Mouse (Mus musculus) left cerebral cortex, postnatal 4 days (tissue): ENCODE data around the gene Urad. TPM values are rescaled to one million over a fixed set of nuclear protein-coding genes. Genes with fewer than 3 reads are reported as not detected.

Experiments used
- DNase-seq: peaks from one replicate; pipeline ENCODE4 v3.0.0-alpha.2; 2022
- intact Hi-C: fragments of 180-260 bp; cut with DNase I; formaldehyde crosslinking; loops from one replicate; pipeline ENCODE4 v1.15.1; 2025
- total RNA-seq, 2 experiments: library from RNA; stranded (reverse); gene quantifications; 2 replicates each; pipeline ENCODE4 v1.2.3; 2021

The Urad gene
- total RNA-seq, 2 experiments from 2014 or later: not detected

- DNase-seq: no peak
- intact Hi-C loops: loop anchor here (10.0 kb wide), 1 partner anchor 517 kb away; no protein-coding TSS in a partner anchor
These were observed 5.4 kb upstream of the Urad start for GRCm38 (mm10) chr5:147327636-147328035.

GRCm38 (mm10) chr5:147325931-147326330 lies 3.7 kb upstream of the Urad start:
- DNase-seq: no peak
- intact Hi-C loops: loop anchor here (10.0 kb wide), 1 partner anchor 519 kb away; no protein-coding TSS in a partner anchor

- DNase-seq: peak; percentile 76
- intact Hi-C loops: loop anchor here (10.0 kb wide), 1 partner anchor 521 kb away; no protein-coding TSS in a partner anchor
These were observed 1.1 kb upstream of the Urad start for GRCm38 (mm10) chr5:147323237-147323917.

- no peak for DNase-seq
- intact Hi-C loops: loop anchor here (2.0 to 10.0 kb wide), 2 partner anchors 405 to 525 kb away; no protein-coding TSS in a partner anchor
These were observed 2.6 kb downstream of the Urad start for GRCm38 (mm10) chr5:147319653-147320052.

- intact Hi-C loops: loop anchor here (2.0 kb wide), 1 partner anchor 403 kb away; no protein-coding TSS in a partner anchor
- no peak for DNase-seq
These were observed 4.2 kb downstream of the Urad start for GRCm38 (mm10) chr5:147317991-147318390.

- intact Hi-C loops: no loop called here
- no peak for DNase-seq
These were observed 4.9 kb downstream of the Urad start for GRCm38 (mm10) chr5:147317321-147317720.

GRCm38 (mm10) chr5:147315432-147316075 lies 6.7 kb downstream of the Urad start:
- intact Hi-C loops: no loop called here
- DNase-seq: no peak

GRCm38 (mm10) chr5:147314646-147315431 lies 7.4 kb downstream of the Urad start:
- intact Hi-C loops: no loop called here
- DNase-seq: peak; percentile 29

- DNase-seq: no peak
- intact Hi-C loops: no loop called here
These were observed 9.2 kb downstream of the Urad start for GRCm38 (mm10) chr5:147312830-147313685.

- no peak for DNase-seq
- intact Hi-C loops: no loop called here
These were observed 12.5 kb downstream of the Urad start for GRCm38 (mm10) chr5:147309786-147310185.

GRCm38 (mm10) chr5:147308451-147308850 lies 13.8 kb downstream of the Urad start:
- no peak for DNase-seq
- intact Hi-C loops: no loop called here

- DNase-seq: no peak
- intact Hi-C loops: no loop called here
These were observed 14.8 kb downstream of the Urad start for GRCm38 (mm10) chr5:147307398-147307785.

- intact Hi-C loops: no loop called here
- no peak for DNase-seq
These were observed 15.4 kb downstream of the Urad start, which contains the start of gene Cdx2 for GRCm38 (mm10) chr5:147306638-147307397. Cdx2 (minus strand) TSS chr5:147307270.

GRCm38 (mm10) chr5:147305856-147306637 lies 16.2 kb downstream of the Urad start:
- intact Hi-C loops: no loop called here
- no peak for DNase-seq

- DNase-seq: no peak
- intact Hi-C loops: no loop called here
These were observed 17.1 kb downstream of the Urad start for GRCm38 (mm10) chr5:147305166-147305565.

GRCm38 (mm10) chr5:147304276-147305155 lies 17.7 kb downstream of the Urad start:
- intact Hi-C loops: no loop called here
- no peak for DNase-seq

GRCm38 (mm10) chr5:147302746-147303400 lies 19.4 kb downstream of the Urad start:
- DNase-seq: no peak

More at GRCm38 (mm10) chr5:147302746-147303400, 19.4 kb downstream of the Urad start:
- intact Hi-C loops: no loop called here
